Mouse (Mus musculus) urinary bladder, adult 2 months (tissue): Measurements from ENCODE around the gene Bri3. TPM values are rescaled to one million over a fixed set of nuclear protein-coding genes. Genes with fewer than 3 reads are reported as not detected.

Source experiments
- DNase-seq: peaks from one replicate; pipeline ENCODE4 v3.0.0; 2022; ENCODE audit warnings: low spot score
- polyA plus RNA-seq: library from polyadenylated mRNA; depleted of rRNA; stranded (reverse); fragments of >200 nt; gene quantifications from 2 replicates; pipeline ENCODE4 v1.2.3, GENCODE M21; 2012

Gene Bri3
- polyA plus RNA-seq, 1 experiment, result 138 TPM

DNA sequence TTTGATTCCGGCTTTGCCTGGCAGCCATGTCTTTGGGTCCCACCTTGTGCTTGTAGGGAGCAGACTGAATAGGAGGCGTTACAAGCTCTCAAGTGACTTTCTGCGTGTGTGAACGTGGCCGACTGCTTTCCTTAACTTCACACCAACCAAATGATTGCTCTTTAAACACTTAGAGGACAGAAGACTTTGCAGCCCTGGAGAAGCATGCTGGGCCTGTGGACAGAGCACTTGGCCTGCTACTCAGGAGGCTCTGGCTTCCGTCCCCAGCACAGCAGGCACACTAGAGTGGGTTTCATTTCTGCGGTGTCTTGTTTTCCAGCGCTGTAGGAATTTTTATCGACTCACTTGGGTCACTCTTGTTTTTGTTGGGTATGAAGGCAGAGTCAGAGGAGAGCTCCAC lies 18.8 kb downstream of the Bri3 start:
- no peak for DNase-seq

DNA sequence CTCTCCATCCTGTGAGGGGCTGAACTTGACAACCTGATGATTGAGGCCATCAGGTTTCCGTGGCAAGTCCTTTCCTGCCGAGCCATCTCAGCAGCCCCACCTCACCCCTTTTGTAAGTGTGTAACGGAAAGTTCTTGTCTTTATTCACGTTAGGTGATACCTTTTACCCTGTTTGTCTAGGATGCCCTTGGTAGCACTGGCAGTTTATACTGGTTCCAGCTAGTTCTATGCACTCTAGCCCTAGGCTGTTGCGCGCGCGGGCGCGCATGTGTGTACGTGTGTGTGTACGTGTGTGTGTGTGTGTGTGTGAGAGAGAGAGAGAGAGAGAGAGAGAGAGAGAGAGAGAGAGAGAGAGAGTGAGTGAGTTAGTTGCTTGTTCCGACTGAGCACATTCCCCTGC lies 19.3 kb downstream of the Bri3 start:
- DNase-seq, result no peak

DNA sequence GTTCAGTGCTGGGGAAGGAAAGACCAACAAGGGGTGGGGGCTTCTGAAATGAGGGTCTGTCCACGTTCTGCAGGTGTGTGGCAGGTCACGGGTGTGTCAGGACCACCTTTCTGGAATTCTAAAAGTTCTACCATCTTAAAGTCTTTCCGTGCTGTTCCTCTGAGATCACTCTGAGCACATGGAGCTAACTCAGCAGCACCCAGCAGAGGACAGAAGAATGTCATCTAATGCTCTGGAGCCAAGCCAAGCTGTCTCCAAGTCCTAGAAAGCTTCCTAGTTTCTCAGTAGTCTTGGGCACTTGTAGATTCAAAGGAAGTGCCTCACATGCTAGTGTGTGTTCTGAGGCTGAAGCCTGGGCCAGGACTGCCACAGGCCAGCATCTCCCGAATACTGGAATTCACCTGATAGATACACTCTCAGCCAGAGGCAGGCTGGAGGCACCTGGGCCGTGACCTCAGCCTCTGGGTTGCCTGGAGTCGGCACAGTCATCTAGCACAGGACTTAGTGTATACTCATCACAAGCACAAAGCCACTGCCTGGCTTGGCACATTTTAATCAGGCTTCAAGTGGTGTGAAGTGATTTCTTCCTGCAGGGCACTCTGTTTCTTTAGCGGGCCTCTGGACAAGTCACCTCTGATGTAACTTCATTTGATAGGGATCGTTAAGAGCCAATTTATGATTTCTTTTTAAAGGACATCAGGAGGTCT lies 23.5 kb downstream of the Bri3 start:
- DNase-seq, result no peak

DNA sequence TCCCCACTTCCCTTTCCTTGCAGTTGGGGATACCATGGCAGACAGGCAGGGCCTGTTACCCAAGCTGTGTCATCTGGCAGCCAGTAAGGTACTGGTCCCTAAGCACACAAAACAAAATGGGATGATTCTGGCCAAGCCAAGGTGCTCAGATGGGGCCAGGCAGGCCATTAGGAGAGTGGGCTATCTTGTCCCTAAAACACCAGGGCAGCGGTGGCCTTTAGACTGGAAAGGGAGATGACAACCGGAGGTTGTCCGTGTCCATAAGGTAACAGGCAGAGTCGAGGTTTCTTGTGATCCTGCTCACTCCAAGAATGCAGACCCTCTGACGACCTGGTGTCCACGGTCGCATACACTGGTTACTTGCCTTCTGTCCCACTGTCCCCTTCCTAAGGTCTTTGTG lies 25.7 kb downstream of the Bri3 start:
- no peak for DNase-seq

DNA sequence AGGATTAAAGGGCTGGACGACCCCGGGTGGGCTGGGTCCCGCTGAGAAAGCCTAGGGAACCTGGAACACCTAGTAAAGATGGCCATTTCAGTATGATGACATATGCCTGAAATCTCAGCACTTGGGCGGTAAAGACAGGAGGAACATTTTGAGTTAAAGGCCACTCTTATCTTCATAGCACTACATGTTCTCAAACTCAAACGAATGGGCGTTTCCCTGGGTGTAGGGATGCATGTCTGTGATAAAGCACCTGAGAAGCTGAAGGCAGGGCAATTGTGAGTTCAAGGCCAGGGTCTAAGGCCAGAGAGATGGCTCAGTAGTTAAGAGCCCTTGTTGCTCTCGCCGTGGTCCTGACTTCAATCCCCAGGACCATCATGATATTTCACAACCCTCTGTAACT lies 26.2 kb downstream of the Bri3 start:
- no peak for DNase-seq

DNA sequence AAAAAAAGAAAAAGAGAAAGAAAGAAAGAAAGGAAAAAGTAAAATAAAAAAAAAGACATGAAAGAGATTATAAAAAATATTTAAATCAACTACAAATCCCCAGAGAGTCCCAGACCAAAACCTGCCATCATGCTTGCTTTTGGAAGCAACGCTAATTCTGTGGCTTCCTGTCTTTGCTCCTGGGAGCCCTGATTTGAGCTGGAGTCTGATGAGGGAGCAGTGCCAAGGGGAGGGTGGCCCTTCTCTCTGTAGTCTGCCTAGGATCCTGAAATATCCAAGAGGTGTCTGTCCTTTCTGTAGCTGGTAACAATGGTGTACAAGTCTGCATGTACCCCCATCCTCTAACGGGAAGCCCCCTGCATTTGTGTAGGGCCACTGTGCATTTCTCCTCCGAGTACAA lies 26.9 kb downstream of the Bri3 start:
- no peak for DNase-seq

DNA sequence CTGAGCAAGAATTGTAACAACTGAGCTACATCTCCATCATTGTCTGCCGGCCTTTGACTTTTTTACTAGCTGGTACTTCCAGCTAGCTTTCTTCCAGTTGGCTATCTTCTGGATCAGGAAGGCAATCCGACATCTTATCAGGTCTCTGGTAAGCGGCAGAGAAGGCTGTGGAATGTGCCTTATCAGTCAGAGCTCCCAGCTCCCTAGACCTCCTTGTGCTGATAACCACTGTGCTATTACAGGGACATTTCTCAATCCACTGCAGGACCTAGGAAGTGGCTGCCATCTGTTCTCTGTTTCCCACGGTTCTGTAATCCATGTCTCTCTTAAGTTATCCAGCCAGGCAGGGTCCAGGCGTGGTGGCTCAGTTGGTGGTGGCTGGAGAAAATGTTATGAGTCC lies 27.5 kb downstream of the Bri3 start:
- DNase-seq, result no peak

DNA sequence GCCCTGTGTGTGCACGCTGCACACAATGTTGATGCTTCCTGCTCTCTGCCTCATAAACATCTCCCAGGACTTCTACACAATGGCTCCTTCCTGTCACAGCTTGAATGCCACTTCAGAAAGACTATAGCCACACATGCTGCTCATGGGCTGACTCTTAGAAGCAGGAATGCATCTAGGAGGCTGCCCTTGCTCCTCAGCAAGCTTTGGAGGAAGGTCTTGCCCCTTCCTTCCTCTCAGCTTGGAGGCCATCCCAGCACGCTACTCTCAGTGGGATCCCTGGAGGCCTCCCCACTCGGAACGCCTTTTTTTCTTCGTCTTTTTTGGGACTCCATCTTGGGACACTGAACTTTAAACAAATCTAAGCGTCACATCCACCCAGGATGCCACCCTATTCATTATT lies 30.7 kb downstream of the Bri3 start:
- no peak for DNase-seq

DNA sequence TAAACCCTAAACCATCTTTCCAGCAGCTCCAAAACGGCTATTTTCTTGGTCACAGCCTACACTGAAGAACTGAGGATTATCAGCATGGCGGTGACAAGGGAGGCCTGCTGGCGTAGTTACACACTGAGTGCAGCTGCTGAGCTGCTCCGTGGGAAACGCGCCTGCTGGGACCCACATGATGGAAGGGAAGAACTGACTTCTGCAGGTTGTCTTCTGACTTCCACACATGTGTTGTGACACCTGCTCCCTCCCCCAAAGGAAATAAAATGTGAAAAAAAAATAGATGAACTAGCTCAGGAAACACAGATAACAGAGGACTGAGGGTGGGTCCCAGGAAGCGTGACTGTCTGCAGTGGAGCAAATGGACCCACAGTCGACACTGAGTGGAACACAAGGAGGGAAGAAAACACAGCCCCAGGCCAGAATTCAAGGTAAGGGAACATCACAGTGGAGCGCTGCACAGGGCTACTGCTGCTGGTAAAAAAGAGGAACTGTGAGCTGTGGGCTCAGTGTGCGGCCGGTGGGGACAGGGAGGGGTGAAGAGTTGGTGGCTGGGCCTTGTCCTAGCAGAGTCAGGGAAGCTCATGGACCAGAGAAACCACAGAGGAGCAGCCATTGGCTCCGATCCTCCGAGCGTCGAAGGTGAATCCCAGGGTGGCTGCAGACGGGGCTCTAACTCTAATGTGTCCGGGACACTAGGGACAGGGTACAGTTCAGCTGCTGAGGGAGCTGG lies 32.8 kb downstream of the Bri3 start:
- DNase-seq, result no peak

DNA sequence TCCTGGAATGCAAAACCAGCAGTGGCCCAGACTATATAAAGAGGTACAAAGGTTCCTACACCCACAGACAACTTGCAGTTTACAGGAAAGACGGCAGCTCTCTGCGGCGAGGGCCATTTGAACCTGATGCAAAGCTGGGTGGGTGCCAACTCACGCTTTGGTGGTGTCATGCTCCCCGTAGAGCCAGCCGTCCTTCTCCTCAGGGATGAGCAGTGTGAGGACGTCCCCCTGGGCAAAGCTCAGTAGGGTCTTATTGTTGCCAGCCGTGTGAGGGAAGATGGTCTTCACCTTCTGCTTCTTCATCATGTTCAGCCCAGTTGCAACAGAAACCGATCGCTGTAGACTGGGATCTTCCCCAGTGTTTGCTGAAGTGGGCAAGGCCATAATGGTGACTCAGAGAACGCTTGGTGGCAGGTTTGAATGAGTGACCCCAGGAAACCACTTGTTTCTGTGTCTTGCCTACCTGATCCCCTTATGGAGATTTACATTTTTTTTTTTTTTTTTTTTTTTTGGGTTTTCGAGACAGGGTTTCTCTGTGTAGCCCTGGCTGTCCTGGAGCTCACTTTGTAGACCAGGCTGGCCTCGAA lies 34.2 kb downstream of the Bri3 start:
- DNase-seq, result no peak

DNA sequence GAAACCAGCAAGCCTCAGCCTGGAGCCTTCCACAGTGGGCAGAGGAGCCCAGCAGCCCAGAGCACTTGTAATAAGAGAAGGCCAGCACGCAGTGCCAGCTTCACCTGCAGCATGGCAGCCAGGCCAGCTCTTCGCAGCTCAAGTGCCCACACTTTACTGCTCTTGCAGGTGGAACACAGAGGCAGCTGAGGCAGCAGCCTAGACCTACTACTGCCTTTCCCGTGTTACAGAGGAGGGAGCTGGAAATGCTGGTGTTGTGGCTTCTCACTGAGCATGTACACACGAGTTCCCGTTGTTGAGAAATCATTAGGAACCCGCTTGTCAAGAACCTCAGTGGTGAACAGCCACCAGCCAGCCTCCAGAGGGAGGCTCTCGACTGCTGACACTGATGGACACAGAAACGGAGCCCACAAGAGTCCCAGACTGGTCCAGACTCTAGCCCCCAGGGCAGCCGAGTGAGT lies 34.9 kb downstream of the Bri3 start:
- DNase-seq, result no peak

DNA sequence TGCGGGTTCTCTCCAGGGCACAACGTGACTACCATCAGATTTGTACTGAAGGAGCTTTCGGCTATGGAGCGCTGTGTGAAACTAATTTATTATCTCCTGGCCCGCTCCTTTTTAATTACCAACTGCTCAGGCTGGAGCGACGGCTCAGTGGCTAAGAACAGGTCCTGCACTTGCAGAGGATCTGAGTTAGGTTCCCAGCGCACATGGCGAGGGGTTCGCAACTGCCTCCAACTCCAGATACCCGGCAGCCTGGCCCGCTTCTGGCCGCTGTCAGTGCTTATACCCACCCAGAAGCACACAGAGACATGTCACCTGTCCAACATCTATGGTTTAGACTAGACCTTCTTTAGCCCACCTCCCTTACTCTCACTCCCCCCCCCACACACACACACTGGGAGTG lies 35.7 kb downstream of the Bri3 start:
- no peak for DNase-seq

DNA sequence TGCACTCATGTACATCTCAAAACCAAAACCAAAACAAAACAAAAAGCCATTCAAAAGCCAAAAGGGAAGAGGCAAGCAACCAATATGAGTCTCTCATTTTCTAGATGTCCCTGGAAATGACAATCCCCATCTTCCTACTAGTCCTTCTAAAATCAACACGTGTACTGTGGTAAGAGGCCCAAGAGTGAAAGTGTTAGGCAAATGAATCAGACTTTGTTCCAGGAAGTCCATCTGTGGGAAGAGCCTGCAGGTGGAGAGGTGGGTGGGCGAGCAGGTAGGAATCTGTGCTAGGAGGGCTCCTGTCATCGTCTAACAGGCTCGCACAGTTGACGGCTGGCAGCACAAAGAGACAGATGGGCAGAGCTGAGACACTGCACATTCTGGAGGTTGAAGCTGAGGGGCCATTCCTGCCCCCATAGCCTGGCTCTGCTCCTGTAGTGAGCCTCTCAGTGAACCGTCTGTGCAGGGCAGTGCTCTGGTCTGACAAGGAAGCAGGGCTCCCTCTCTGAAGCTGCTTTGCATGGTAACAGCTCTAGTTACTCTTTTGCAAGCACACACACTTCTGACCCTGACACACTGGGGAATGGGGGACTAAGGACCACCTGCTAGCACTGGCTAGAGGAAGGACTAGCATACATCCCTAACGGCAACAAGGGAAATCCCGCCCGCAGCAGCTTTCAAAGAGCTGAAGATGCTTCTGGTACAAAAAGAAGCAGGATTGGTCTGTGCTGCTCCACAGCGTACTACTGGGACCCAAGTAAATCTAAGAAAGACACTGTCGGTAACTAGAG lies 38.4 kb downstream of the Bri3 start:
- DNase-seq, result no peak

DNA sequence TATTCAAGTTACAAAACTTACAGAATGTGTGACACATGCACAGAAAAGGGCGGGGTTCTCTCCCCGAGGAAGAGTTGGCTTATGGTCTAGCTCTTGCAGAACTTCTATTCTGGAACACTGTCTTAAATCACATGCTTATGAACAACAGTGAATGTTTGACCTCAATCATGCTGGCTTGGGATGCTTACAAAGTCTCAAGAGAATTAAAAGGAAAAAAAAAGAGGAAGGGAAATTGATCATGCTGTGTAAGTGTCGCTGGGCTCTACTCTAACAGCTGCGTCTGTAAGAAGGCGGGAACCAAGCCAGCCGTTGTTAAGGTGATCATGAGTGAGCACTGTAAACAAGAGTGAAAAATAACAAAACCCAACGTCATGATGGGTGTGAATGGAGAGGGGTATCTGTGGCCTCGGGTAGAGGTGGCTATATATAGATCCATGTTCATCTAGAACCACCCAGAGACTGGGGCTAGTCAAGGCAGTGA lies 39.4 kb downstream of the Bri3 start:
- no peak for DNase-seq

DNA sequence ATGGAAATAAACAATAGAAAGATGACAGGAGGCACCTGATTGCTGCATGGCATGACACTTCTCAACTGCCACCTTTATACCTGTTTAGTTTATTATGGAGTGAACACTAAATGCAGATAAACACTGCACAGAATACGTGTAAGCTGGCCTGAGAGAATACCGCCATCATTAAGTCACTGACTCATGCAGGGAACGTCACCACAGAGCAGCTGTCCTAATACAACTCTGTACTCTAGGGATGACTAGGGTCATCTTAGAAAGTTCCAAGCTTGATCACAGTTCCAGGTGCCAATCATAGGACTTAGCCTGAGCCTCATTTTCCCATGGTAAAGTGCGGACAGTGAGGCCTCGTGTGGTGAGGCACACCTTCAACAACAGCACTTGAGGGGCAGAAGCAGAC lies 40.4 kb downstream of the Bri3 start:
- DNase-seq, result no peak

DNA sequence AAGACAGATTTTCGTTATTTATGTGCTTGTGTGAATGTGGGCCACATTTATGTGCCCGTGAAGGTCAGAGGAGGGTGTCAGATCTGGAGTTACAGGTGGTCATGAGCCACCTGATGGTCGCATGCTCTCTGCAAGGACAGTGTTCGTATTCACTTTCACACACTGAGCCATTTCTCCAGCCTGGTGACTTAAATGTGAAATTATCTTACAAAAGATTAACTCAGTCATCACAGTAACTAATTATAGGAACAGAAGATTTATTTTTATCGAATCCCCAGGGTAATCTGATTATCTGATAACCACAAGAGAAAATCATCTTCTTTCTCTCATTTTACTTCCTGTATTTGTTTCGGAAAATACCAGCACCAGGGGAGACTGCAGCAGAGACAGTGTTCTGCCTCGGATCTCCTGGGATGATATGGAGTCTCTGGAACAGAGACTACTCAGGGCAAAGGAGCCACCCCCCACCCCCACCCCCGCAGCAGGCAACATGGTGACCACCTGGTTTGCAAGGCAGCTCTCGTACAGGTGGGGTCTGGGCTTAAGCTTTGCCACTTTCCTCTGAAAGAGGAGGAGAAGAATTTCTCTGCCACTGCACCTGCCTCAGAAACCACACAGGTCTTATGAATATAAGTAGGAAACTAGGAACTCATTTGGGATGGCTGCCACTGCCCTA lies 42.5 kb downstream of the Bri3 start:
- DNase-seq, result no peak

DNA sequence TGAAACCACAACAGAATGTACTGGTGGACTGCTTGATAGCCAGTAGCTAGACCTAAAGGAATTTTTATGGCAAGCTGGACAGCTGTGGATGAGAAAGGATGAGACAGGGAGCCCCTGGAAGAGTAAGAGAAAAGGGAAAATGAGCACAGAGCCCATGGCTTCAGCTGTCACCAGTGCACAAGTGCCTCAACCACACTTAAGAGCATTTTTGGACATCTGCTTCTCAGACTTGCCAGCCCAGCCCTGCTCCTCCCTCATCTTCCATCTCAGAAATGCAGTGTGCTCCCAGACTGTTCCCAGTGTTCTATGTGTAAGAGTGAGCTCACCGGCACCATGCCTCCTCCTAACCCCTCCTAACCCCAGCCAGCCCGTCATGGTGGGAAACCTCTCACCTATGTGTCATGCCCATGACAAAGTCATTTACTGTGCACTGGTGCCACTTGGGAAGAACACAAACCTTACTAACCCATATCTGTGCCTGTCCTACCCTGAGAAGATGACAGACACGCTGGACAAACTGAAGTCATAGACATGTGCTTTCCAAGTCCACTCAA lies 43.1 kb downstream of the Bri3 start:
- no peak for DNase-seq

DNA sequence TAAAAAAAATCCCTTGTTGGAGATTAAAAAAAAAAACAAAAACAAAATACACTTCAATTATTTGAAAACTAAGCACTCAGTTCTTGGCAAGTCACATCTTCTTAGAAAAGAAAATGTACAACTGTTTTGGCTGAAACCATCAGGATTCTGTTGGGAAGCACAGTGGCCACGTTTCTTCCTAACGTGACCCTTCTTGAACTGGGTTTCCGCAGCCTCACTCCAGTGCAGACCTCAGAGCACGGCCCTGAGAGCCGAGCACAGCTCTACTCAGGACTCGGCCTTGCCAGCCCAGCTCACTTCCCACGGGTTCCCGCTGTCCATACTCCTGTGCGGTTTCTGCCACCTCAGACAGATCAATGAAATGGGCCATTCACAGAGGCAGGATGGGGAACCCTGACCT lies 44.2 kb downstream of the Bri3 start:
- no peak for DNase-seq

DNA sequence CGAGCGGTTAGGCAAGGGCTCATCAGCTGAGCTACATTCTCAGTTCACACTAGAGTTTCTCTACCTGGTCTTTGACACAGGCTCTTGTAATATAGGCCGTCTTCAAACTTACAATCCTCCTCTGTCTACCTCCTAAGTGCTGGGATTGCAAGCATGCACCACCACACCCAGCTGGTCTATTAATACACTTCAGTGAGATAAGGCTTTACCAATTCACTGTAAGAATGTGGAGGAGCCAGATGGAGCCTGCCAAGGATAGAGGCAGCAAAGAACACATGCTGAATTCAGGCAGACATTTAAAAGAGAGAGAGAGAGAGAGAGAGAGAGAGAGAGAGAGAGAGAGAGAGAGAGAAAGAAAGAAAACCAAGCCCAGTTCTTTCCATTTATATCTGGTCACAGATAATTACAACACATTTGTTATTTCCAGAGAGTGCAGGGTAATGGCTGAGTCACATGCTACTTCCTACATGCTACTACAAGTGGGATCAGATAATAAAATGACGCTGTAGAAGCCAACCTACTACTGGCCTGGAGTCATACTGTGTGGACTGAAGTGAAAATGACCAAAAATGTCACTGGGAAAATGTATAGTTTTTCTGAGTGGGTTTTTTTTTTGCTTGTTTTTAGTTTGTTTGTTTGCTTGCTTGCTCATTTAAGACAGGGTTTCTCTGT lies 45.7 kb downstream of the Bri3 start:
- DNase-seq, result no peak

DNA sequence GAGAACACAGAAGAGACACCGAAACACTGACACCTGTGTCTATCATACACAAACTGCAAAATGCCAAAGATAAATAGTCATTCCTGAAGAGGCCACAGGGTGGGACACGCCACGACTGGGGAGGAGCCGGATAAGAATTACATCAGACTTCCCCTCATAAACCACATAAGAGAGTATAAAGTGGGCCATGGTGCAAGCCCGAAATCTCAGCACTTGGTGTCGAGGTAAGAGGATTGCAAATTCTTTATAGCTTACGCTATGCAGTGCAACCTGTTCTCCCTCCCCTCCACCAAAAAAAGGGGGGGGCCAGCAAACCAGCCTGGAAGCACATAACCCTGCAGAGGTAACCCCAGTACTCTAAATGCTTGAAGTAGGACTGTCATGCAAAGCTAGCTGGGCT lies 50.7 kb downstream of the Bri3 start:
- DNase-seq, result no peak

DNA sequence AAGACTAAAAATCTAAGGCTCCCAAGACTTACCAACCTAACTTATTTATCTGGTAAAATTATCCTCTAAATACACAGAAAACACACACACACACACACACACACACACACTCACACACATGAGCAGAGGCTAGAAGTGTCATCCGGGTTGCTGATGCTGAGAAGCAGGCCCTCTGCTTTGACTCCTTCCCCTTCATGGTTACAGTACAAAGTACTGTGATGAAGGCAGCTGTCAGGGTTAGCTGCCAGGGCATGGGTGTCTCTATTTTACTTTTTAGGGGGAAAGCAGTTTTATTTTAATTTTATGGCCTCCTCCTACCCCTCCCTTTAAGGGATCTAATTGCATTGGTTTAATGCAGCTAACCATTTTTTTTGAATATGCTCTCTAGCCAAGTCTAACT lies 51.1 kb downstream of the Bri3 start:
- DNase-seq, result no peak
